Mouse (Mus musculus): ENCODE measurements at regions not wholly inside any gene's neighbourhood (a gene's known extent, or its start where the extent isn't known, plus 50 kb on each side); places are given as distances from the start of the nearest gene placed in this dataset.
A peak's percentile ranks its signal among the peaks of the same experiment; 100 is the strongest.

DNA sequence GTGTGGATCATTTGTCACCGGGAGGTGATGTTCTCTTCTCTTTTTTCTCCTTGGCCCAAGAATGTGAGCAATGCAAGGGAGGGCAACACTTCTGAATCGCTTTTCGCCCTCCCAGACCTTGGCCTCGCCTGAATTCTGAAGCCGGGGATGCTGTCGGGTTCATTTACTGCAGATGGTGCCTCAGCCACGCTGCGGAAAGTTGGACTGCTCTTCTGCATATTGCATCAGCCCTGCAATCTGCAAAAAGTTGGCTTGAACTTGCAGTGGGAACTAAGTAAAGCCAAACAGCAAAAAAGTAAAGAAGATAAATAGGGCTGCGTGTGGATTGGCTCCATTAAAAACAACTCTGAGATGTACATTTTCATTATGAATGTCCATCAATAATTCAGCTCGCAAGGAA lies 55.9 kb upstream of the Dok5 start:
- peak; percentile 38 to 64 for DNase-seq (ENCODE audit: low spot score in 2 of 2)

DNA sequence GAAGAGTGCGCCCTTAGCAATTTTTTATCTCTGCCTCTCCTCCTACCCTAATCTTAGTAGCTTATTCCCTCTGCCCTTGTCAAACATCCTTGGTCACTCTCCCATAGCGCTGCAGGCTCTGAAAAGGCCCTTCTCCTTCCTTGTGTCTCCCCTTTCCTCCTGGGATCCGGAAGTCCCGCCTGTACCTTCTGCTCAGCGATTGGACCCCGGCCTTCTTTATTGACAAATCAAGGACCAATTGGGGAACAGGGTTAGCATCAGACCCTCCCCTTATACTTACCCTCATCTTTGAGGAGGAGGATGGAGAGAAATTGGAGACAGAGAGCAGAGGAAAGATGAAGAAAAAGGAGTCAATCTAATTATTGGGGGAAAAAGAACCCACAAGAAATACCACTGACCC lies 57.9 kb upstream of the Dok5 start:
- DNase-seq (ENCODE audit: low spot score in 2 of 2): no peak

DNA sequence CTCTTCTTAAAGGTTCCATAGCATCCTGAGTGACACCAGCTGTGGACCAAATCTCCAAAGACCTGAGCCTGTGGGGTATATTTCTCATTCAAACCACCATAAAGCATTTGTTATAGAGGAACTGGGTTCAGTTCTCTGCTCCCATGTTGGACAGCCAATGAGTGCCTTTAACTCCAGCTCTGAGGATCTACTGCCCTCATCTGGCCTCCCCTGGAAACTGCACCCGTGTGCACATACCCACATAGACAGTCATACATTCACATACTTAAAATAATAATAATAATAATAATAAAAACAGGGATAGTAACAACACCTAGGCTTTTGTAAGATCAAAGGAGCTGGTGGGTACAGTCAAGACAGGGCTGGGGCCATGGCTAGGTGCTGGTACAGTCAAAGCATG lies 58.8 kb upstream of the Dok5 start:
- no peak for DNase-seq (ENCODE audit: low spot score in 2 of 2)

DNA sequence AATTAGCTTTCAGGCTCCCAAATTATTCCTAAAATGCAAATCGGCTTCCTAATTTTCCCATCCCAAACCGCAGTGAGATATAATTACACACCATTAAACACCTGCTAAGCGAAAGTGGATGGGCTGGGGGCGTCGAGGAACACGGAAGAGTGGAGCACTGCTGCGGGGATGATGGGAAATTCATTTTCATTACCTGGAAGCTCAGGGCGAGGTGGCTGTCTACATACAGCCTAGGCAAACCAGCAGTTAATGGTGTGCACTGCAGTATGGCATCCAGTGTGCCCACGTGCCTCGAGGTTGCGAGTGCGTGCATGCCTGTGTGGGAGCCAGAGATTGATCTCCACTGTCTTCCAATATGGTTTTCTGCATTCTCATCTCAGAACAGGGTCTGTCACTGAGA lies 62.6 kb upstream of the Dok5 start:
- DNase-seq (ENCODE audit: low spot score in 2 of 2): no peak

DNA sequence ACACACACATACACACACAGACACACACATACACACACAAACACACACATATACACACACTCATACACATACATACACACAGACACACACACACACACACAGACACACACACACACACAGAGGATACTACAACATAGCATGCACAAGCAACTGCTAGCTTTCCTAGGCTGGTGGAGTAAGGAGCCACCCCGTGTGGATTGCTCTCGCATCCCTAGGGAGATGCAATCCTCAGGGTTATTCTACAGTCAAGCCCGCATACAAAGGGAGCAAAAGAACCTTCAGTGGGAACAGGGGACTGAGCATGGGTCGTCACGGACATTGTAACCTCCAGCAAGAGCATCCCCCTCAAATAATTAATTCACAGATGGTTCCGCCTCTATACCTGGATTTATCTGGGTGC lies 63.1 kb upstream of the Dok5 start:
- no peak for DNase-seq (ENCODE audit: low spot score in 2 of 2)

DNA sequence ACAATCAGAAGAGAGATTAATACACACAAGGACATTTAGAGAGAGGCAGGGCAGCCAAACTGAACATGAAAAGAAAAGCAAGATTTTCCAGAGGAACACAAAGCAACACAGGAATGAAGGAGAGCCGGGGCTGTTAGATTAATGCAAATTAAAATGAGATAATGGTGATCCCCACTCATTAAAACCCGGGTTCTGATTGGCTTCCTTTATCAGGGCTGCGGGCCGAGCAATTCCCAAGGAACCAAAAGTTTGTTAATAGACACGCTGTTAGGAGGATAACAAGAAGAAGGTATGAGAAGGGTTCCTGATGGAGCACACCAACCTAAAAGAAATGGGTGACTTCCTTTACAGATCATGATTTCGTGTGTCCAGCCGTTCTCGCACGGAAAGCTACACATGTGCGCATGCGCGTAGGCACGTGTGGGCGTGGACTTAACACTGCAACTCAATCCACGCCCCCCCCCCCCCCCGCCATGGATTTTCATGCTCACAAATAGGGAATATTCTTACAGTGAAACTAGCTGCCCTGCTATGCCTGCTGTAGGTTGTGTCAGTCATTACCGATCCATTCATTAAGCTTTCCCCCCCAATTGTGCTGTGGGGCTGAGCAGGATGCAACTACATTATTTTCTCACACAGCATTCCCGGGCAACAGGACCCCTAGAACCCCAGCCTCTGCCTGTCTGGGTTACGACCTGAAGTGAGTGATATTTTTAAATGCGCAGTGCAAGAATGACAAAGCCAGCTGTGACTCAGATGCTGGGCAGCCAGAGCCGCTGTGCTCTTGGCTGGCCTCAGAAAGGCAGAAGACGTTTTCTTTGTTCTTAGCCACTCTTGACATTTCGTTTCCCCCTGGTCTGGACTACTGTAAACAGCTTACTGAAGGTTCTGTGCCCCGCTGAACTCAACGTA lies 60.5 kb upstream of the 4930470P17Rik start:
- DNase-seq (ENCODE audit: low spot score in 2 of 2): peak in 1 of 2 experiments; percentile 78

DNA sequence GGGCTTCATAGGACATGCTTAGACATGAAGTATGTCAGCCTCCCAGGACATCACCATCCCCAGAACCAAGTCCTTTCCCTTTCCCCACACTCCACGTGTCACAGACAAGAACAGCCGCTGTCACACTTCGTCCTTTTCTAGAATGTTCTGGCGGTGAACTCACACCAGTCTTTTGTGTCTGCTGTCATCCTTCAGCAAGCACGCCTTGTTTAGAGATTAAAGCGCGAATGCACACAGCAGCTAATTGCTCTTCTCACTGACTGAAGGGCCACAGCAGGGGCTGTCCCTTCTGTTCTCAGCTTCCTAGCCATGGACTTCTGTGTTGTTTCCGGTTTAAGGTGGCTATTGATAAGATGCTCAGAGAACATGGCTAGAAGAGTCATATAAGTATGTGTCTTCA lies 57.5 kb upstream of the 4930470P17Rik start:
- DNase-seq (ENCODE audit: low spot score in 2 of 2): no peak

DNA sequence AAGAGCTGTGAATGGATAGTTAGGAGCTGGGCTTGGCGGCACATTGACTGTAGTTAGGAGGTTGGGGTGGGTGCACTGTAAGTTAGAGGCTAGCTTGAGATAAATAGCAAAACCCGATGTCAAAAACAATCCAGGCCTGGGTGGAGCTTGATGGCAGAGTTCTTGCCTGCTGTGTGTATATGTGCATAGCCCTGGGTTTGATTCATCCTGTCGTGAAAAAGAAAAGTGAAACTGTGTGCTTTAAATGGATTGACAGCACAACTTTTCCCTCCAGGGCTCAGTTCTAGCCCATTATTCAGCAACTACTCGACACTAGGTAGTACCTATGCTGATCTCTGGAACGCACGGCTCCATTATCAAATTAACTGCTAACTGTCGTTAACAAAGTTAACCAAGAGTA lies 56.7 kb upstream of the 4930470P17Rik start:
- no peak for DNase-seq (ENCODE audit: low spot score in 2 of 2)

DNA sequence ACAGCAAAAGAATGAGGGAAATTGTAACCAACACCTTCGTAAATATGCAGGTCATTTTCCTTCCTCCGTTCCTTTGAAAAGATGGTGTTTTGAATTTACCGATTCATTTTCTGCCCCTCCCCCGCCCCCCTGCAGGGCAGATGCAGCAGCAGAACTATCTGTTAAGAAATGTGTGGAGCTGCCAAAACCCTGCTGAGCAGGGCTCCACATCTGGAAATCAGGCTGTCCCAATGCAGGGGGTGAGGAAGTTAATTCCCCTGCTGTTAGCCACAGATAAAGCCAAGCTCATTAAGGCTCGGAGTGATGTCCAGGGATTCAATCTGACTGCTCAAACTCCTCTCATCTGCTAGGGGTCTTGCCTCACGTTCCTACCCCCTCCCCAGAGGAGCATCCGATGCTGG lies 56.0 kb upstream of the 4930470P17Rik start:
- no peak for DNase-seq (ENCODE audit: low spot score in 2 of 2)

DNA sequence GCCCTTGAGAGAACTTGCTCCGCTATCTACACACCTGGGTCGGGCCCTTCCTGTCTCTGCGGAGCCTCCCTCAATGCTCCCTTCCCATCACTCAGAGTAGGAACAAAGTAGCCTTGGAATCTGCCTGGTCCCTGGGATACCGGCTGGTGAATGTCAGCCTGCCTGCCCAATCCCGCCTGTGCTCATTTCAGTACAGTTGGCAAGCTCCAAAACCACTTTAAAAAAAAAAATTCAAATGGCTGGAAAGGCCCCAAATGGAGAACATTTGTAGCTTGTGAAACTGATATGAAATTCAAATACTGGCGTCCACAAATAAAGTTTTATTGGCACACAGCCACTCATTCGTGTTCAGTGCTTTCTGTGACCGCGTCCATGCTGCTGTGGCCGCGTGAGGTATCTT lies 50.3 kb upstream of the 4930470P17Rik start:
- DNase-seq (ENCODE audit: low spot score in 2 of 2): peak in 1 of 2 experiments; percentile 59

Measured in layer of hippocampus, adult 18-20 months (tissue).